Comparison of ENCODE assay signal across 8 mouse cellular contexts in the genomic region with DNA sequence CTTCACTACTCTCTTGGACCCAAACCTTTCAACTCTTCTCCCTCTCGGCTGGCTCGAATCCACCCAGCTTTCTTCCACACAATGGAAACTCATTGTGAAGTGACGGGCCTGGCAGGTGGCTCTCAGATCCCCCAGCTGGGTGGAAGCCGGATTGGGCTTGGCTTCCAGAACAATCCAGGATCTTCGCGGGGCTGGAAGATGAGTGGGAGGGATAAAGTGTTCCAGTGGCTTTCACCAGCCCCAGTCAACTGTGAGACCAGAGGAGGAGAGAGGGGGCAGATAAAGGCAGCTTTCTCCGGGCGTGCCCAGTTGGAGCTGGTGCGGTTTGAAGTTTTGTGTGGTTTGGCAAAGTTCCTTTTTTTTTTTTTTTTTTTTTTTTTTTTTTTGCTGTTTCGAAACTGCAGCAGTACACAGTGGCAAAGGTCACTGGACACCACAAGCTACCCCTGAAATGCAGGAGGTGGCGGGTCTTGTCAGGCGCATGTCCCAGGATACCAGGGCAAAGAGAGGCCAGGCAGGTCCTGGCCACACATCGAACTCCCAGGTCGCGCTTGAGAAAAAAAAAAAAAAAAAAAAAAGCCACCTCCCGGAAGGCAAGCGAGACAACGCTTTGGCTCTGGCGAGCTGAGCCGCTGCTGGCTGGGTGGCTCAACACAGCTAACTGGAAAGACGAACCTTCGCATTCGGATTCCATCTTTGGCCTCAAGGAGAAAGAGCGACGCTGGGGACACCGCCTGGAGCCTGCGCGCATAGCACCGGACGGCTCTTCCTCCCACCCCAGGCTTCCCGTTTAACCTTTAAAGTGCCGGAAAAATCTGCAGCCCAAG.
DNase-seq lines count a peak whose midpoint lies in the region; ATAC-seq and TF ChIP-seq lines count a peak whose summit lies in the region.

No protein-coding gene starts in this region.

- H3K4me1 ChIP-seq in cerebellum, adult 2 months (ENCODE audit: control insufficient read depth, insufficient read depth, low read length): no peaks in the 10 kb centered on the region
- H3K4me1 ChIP-seq in forebrain, postnatal 0 days (ENCODE audit: insufficient read depth): no peaks in the 10 kb centered on the region

- in situ Hi-C loops in Patski (cut with MboI; ENCODE audit: low pct_unique_long_range_greater_than_20kb): no loop called here

- H3K36me3 ChIP-seq in forebrain, postnatal 0 days (ENCODE audit: insufficient read depth): no peaks in the 10 kb centered on the region

- TF ChIP-seq POLR2A in cerebellum, adult 2 months (IDR thresholded peaks at IDR 0.05; ENCODE audit: borderline replicate concordance, insufficient read depth, low read length): no peak

- CTCF ChIA-PET in Patski (lab: Charles Lee): interaction anchor here (0.6 to 1.3 kb wide), 3 partner anchors 37 to 769 kb away, joined by 3 to 4 read pairs (median 3); no protein-coding TSS in a partner anchor

- WGBS in cerebellum, adult 2 months: 11% methylated on average over 30 of the region's 32 CpGs
- 20% methylated on average over 32 of the region's 32 CpGs for WGBS in forebrain, postnatal 0 days

- no peaks in the 10 kb centered on the region for H3K27me3 ChIP-seq in Patski
- H3K27me3 ChIP-seq in cerebellum, adult 2 months (ENCODE audit: control insufficient read depth, insufficient read depth, low read length): no peaks in the 10 kb centered on the region
- no peaks in the 10 kb centered on the region for H3K27me3 ChIP-seq in forebrain, postnatal 0 days (ENCODE audit: insufficient read depth, low read length)

- TF ChIP-seq CTCF in Patski (IDR thresholded peaks at IDR 0.05): no peak
- TF ChIP-seq CTCF in cerebellum, adult 2 months (IDR thresholded peaks at IDR 0.05; ENCODE audit: borderline replicate concordance, insufficient read depth, low read depth, low read length): peak; percentile 60
- TF ChIP-seq CTCF in forebrain, postnatal 0 days (IDR thresholded peaks at IDR 0.05; ENCODE audit: low read depth): peak; percentile 68

- DNase-seq in Patski (ENCODE audit: low read depth, low spot score): peak; percentile 46
- peak; percentile 41 to 45 for DNase-seq in cerebellum, adult 2 months
- peak; percentile 75 for DNase-seq in forebrain, postnatal 0 days
- DNase-seq in heart, postnatal 4 days: peak; percentile 77
- DNase-seq in layer of hippocampus, adult 9-11 months: peak; percentile 34
- peak; percentile 70 for DNase-seq in lung, postnatal 14 days
- DNase-seq in retina, adult 2 months (ENCODE audit: low read depth, low spot score): peak; percentile 20
- DNase-seq in urinary bladder, postnatal 25 days (ENCODE audit: low spot score): peak; percentile 11

- no peak overlapping the region for H3K27ac ChIP-seq in cerebellum, adult 2 months (ENCODE audit: insufficient read depth, low read length)
- no peak overlapping the region for H3K27ac ChIP-seq in forebrain, postnatal 0 days (ENCODE audit: low read depth, low read length)

- POLR2A ChIA-PET in Patski (lab: Charles Lee): interaction anchor here (0.5 to 0.7 kb wide), 7 partner anchors 11 to 245 kb away, joined by 3 to 8 read pairs (median 5); no protein-coding TSS in a partner anchor

- peak; percentile 64 for ATAC-seq in Patski
- ATAC-seq in forebrain, postnatal 0 days: peak; percentile 91

- peak overlapping the region; percentile 49 for H3K4me2 ChIP-seq in forebrain, postnatal 0 days (ENCODE audit: low read depth)

- 0 out of 2 replicates have a peak overlapping the region, but pooled peaks have one; percentile 18 for H3K9ac ChIP-seq in forebrain, postnatal 0 days

- H3K4me3 ChIP-seq in cerebellum, adult 2 months (replicated peaks; ENCODE audit: insufficient read depth, low read depth, low read length): peak overlapping the region; percentile 17
- peak overlapping the region; percentile 27 for H3K4me3 ChIP-seq in forebrain, postnatal 0 days (ENCODE audit: low read depth, low read length)

- H3K9me3 ChIP-seq in forebrain, postnatal 0 days (ENCODE audit: low read length): no peaks in the 10 kb centered on the region

Comparison
In these comparisons a context has a peak if more than half of its experiments do, and no peak if none do; other contexts are left out.
1. DNase-seq: peak in every context shown above with its lines; median percentile 77 in heart, postnatal 4 days; 75 in forebrain, postnatal 0 days; 70 in lung, postnatal 14 days; 46 in Patski; 43 in cerebellum, adult 2 months; 34 in layer of hippocampus, adult 9-11 months; 20 in retina, adult 2 months; 11 in urinary bladder, postnatal 25 days.